Mouse (Mus musculus) liver, embryonic 14.5 days (tissue): Measurements from ENCODE around the gene Atg13. TPM values are rescaled to one million over a fixed set of nuclear protein-coding genes. Genes with fewer than 3 reads are reported as not detected.
"Not testable (repeated sequence)": the region's sequence is repeated elsewhere in the genome, so short reads cannot be mapped to it uniquely, and the experiment has no call there.

Experiments used
- ATAC-seq: fragments of 200-750 bp; cut with Nextera tagmentation; 2 replicates; pipeline ENCODE4 v1.8.0; 2017; ENCODE audit warnings: moderate number of reproducible peaks, mild to moderate bottlenecking, moderate library complexity; ENCODE audit not compliant: insufficient read depth
- DNase-seq, 3 experiments: peaks; one replicate each; pipeline ENCODE4 v3.0.0-alpha.2; 2012 to 2013; ENCODE audit warnings: low read depth in 3 of 3, low spot score in 3 of 3
- H3K27ac ChIP-seq: fragments of 300-500 bp; sonication (generic); 2 replicates; pipeline ENCODE4 v1.5.1; 2014; ENCODE audit warnings: moderate library complexity, mild to moderate bottlenecking, control low read depth, inconsistent platforms
- H3K27me3 ChIP-seq: fragments of 300-500 bp; sonication (generic); 2 replicates; pipeline ENCODE4 v1.6.1; 2014; ENCODE audit warnings: mild to moderate bottlenecking, low read length, moderate library complexity; ENCODE audit not compliant: control insufficient read depth, insufficient read depth
- H3K36me3 ChIP-seq: fragments of 300-500 bp; sonication (generic); replicated peaks from 2 replicates; pipeline ENCODE4 v1.6.1; 2014; ENCODE audit warnings: low read depth; ENCODE audit not compliant: control insufficient read depth, insufficient read depth
- H3K4me1 ChIP-seq, 2 experiments: fragments of 200-500 bp in 1 of 2; fragments of 300-500 bp in 1 of 2; sonication (generic) in 1 of 2; replicated peaks; 2 replicates each; pipeline ENCODE4 v1.6.1; 2012 to 2014; ENCODE audit warnings: antibody characterized with exemption in 1 of 2, inconsistent platforms in 1 of 2, low read length in 1 of 2; ENCODE audit not compliant: control insufficient read depth in 2 of 2, insufficient read depth in 2 of 2
- H3K4me2 ChIP-seq: fragments of 300-500 bp; sonication (generic); 2 replicates; pipeline ENCODE4 v1.6.1; 2014; ENCODE audit warnings: low read depth, mild to moderate bottlenecking, control low read depth, moderate library complexity
- H3K4me3 ChIP-seq, 2 experiments: fragments of 200-500 bp in 1 of 2; fragments of 300-500 bp in 1 of 2; sonication (generic) in 1 of 2; 2 replicates each; pipeline ENCODE4 v1.5.1; 2012 to 2014; ENCODE audit warnings: low read depth in 2 of 2, low read length in 2 of 2, mild to moderate bottlenecking in 2 of 2, control low read depth in 1 of 2, inconsistent platforms in 1 of 2, moderate library complexity in 1 of 2; ENCODE audit not compliant: insufficient read depth in 1 of 2
- H3K9ac ChIP-seq: fragments of 300-500 bp; sonication (generic); replicated peaks from 2 replicates; pipeline ENCODE4 v1.6.1; 2014; ENCODE audit warnings: mild to moderate bottlenecking, control low read depth, moderate library complexity
- H3K9me3 ChIP-seq: fragments of 300-500 bp; sonication (generic); 2 replicates; pipeline ENCODE4 v1.6.1; 2016; ENCODE audit warnings: low read length, mixed read lengths; ENCODE audit not compliant: control insufficient read depth
- CTCF ChIP-seq: IDR thresholded peaks from 2 replicates; pipeline ENCODE4 v1.5.1; 2016; ENCODE audit warnings: antibody characterized with exemption, low read depth, control low read depth
- EP300 ChIP-seq: IDR thresholded peaks from 2 replicates; pipeline ENCODE4 v1.6.1; 2016; ENCODE audit warnings: antibody characterized with exemption, low read depth
- WGBS: fragments of 180-500 bp; shearing (Covaris S2); extraction: QIAGEN DNeasy Blood & Tissue Kit; methylation state at CpG from one replicate; pipeline ENCODE4 v1.1.7; 2014; ENCODE audit not compliant: insufficient replicate concordance; 5-methylcytosine and 5-hydroxymethylcytosine counted together
- polyA plus RNA-seq, 2 experiments: library from polyadenylated mRNA; depleted of rRNA in 1 of 2; stranded (reverse) in 1 of 2; unstranded in 1 of 2; fragments of >200 nt; fragmentation: Nextera tagmentation in 1 of 2; extraction: Ambion mirVana in 1 of 2; gene quantifications; 2 replicates each; pipeline versions ENCODE4 v1.2.1 to v1.2.3; 2012 to 2014

Atg13 gene
- polyA plus RNA-seq, 2 experiments: 7.5 to 11.3 TPM

GRCm38 (mm10) chr2:91729971-91730821 is 19.8 kb upstream of the Atg13 start, which contains the start of gene Ambra1:
TSS of gene Ambra1 (plus strand) at chr2:91730134.
- Histone ChIP-seq H3K27ac (peak within 1 kb of the TSS; percentile 88), H3K4me1 (peaks cover 0 to 8% of the 10 kb centered on the region in 2 experiments; a peak in 3 of 4 replicates), H3K9me3 (no peaks in the 10 kb centered on the region), H3K4me3 (peak within 1 kb of the TSS; percentile 99), H3K36me3 (no peaks in the 10 kb centered on the region), H3K27me3 (no peaks in the 10 kb centered on the region), H3K9ac (peak within 1 kb of the TSS; percentile 97), H3K4me2 (peak within 1 kb of the TSS; percentile 83)
- DNase-seq: peak; percentile 78 to 84 (median 82)
- WGBS: under 1% methylated on average over 68 of the region's 68 CpGs
- peak; percentile 86 for ATAC-seq
- TF ChIP-seq EP300 (no peak), CTCF (peak; percentile 60)

- H3K36me3 ChIP-seq: no peaks in the 10 kb centered on the region
- H3K4me1 ChIP-seq: peaks cover 0 to 11% of the 10 kb centered on the region in 2 experiments; a peak in 3 of 4 replicates
- no peak overlapping the region; the same call in 1 of the 2 replicates for H3K27ac ChIP-seq
- peak overlapping the region; percentile 83 for H3K4me2 ChIP-seq
- TF ChIP-seq CTCF (no peak), EP300 (no peak)
- ATAC-seq (no peak), DNase-seq (no peak)
- peak overlapping the region in 1 of 2 experiments; percentile 99; a peak in 2 of 4 replicates for H3K4me3 ChIP-seq
- no peaks in the 10 kb centered on the region for H3K9me3 ChIP-seq
- peak overlapping the region; percentile 97 for H3K9ac ChIP-seq
- 18% methylated on average over 4 of the region's 4 CpGs for WGBS
- no peaks in the 10 kb centered on the region for H3K27me3 ChIP-seq
Observed at GRCm38 (mm10) chr2:91729571-91729970, 19.2 kb upstream of the Atg13 start.

GRCm38 (mm10) chr2:91727011-91727410 is 16.6 kb upstream of the Atg13 start:
- TF ChIP-seq EP300: no peak
- no peak for TF ChIP-seq CTCF
- H3K9me3 ChIP-seq: no peaks in the 10 kb centered on the region
- H3K9ac ChIP-seq: no peak overlapping the region
- H3K4me2 ChIP-seq: no peak overlapping the region
- no peak overlapping the region for H3K4me3 ChIP-seq
- H3K36me3 ChIP-seq: no peaks in the 10 kb centered on the region
- ATAC-seq (no peak), DNase-seq (no peak)
- WGBS: 73% methylated on average over 3 of the region's 3 CpGs
- H3K4me1 ChIP-seq: peaks cover 0 to 11% of the 10 kb centered on the region in 2 experiments; a peak in 3 of 4 replicates
- no peaks in the 10 kb centered on the region for H3K27me3 ChIP-seq
- no peak overlapping the region for H3K27ac ChIP-seq

- peak; percentile 42; the same call in 1 of the 2 replicates for ATAC-seq
- H3K4me3 ChIP-seq, H3K27me3 ChIP-seq, H3K9ac ChIP-seq, H3K36me3 ChIP-seq, DNase-seq, H3K9me3 ChIP-seq: not testable (repeated sequence)
- Histone ChIP-seq H3K27ac (peak overlapping the region; percentile 16; the same call in 1 of the 2 replicates), H3K4me1 (peaks cover 0 to 11% of the 10 kb centered on the region in 2 experiments; a peak in 3 of 4 replicates), H3K4me2 (peak overlapping the region; percentile 18; the same call in 1 of the 2 replicates)
- 12% methylated on average over 4 of the region's 4 CpGs for WGBS
Observed at GRCm38 (mm10) chr2:91725476-91725875, 15.1 kb upstream of the Atg13 start.

DNA sequence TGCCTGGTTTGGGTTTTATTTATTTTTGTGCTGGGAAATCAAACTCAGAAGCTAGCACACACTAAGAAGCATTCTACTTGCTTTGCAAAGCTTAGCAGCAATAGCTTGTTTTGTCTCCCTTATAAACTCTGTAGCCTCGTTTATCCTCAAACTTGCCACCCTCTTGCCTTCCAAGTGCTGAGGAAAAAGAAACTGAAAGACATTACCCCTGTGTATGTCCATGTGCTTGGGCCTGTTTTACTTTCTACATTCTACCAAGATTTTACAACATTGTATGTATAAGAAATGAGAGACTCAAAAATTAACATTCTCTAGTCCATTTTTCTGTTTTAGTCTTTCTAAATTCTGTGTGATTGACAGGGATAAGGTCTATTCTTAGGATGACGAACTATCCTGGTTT is 14.3 kb upstream of the Atg13 start:
- Histone ChIP-seq H3K36me3 (no peaks in the 10 kb centered on the region), H3K27me3 (no peaks in the 10 kb centered on the region), H3K4me2 (peak overlapping the region; percentile 19), H3K9me3 (no peaks in the 10 kb centered on the region), H3K27ac (no peak overlapping the region), H3K4me3 (no peak overlapping the region), H3K9ac (no peak overlapping the region), H3K4me1 (peaks cover 0 to 11% of the 10 kb centered on the region in 2 experiments; a peak in 3 of 4 replicates)
- DNase-seq (no peak), ATAC-seq (no peak)
- TF ChIP-seq EP300 (no peak), CTCF (no peak)
- WGBS: 39% methylated on average over 2 of the region's 2 CpGs
